Mouse (Mus musculus) gastrocnemius, postnatal 10 days (tissue): Measurements from ENCODE around the gene Clptm1. TPM values are rescaled to one million over a fixed set of nuclear protein-coding genes. Genes with fewer than 3 reads are reported as not detected.

ENCODE experiments used
- DNase-seq: peaks from one replicate; pipeline ENCODE4 v3.0.0; 2021; ENCODE audit warnings: mixed read lengths
- total RNA-seq, 2 experiments: library from RNA; stranded (reverse); gene quantifications; 2 replicates each; pipeline ENCODE4 v1.2.3; 2021

Gene Clptm1
- total RNA-seq, 2 experiments from 2014 or later = 45.7 to 48.2 TPM

- DNase-seq = no peak
Measured at GRCm38 (mm10) chr7:19664455-19664954, 328 bp downstream of the Clptm1 start.

GRCm38 (mm10) chr7:19663940-19664339 is 893 bp downstream of the Clptm1 start:
- DNase-seq = no peak

GRCm38 (mm10) chr7:19652614-19653013 is 12.2 kb downstream of the Clptm1 start:
- DNase-seq = no peak

GRCm38 (mm10) chr7:19651063-19651786 is 13.6 kb downstream of the Clptm1 start:
- no peak for DNase-seq

- DNase-seq = no peak
Measured at GRCm38 (mm10) chr7:19641223-19641622, 23.6 kb downstream of the Clptm1 start.

GRCm38 (mm10) chr7:19635074-19635827 is 29.6 kb downstream of the Clptm1 start:
- no peak for DNase-seq

GRCm38 (mm10) chr7:19634591-19634990 is 30.2 kb downstream of the Clptm1 start:
- DNase-seq = peak; percentile 32

- DNase-seq = no peak
Measured at GRCm38 (mm10) chr7:19633855-19634254, 31.0 kb downstream of the Clptm1 start.

- no peak for DNase-seq
Measured at GRCm38 (mm10) chr7:19633197-19633596, 31.6 kb downstream of the Clptm1 start.

- DNase-seq = no peak
Measured at GRCm38 (mm10) chr7:19632720-19633119, 32.1 kb downstream of the Clptm1 start.

GRCm38 (mm10) chr7:19632275-19632674 is 32.6 kb downstream of the Clptm1 start:
- DNase-seq = no peak

GRCm38 (mm10) chr7:19629361-19629734 is 35.5 kb downstream of the Clptm1 start, which contains the start of gene Relb:
TSS of gene Relb (minus strand) at chr7:19629438.
- DNase-seq = peak; percentile 96

GRCm38 (mm10) chr7:19628536-19629360 is 36.1 kb downstream of the Clptm1 start:
- peak; percentile 94 for DNase-seq

- DNase-seq = no peak
Measured at GRCm38 (mm10) chr7:19628192-19628535, 36.7 kb downstream of the Clptm1 start.

- no peak for DNase-seq
Measured at GRCm38 (mm10) chr7:19627721-19628120, 37.1 kb downstream of the Clptm1 start.

GRCm38 (mm10) chr7:19623433-19623832 is 41.4 kb downstream of the Clptm1 start:
- DNase-seq = no peak

- no peak for DNase-seq
Measured at GRCm38 (mm10) chr7:19622241-19622640, 42.6 kb downstream of the Clptm1 start.

- no peak for DNase-seq
Measured at GRCm38 (mm10) chr7:19620811-19621210, 44.0 kb downstream of the Clptm1 start.

GRCm38 (mm10) chr7:19619004-19619801 is 45.6 kb downstream of the Clptm1 start:
- peak; percentile 58 for DNase-seq

- no peak for DNase-seq
Measured at GRCm38 (mm10) chr7:19615036-19615577, 49.7 kb downstream of the Clptm1 start.

- no peak for DNase-seq
Measured at GRCm38 (mm10) chr7:19610969-19611368, 53.9 kb downstream of the Clptm1 start.
